Mouse (Mus musculus): ENCODE data around the gene Pde6c.

DNA sequence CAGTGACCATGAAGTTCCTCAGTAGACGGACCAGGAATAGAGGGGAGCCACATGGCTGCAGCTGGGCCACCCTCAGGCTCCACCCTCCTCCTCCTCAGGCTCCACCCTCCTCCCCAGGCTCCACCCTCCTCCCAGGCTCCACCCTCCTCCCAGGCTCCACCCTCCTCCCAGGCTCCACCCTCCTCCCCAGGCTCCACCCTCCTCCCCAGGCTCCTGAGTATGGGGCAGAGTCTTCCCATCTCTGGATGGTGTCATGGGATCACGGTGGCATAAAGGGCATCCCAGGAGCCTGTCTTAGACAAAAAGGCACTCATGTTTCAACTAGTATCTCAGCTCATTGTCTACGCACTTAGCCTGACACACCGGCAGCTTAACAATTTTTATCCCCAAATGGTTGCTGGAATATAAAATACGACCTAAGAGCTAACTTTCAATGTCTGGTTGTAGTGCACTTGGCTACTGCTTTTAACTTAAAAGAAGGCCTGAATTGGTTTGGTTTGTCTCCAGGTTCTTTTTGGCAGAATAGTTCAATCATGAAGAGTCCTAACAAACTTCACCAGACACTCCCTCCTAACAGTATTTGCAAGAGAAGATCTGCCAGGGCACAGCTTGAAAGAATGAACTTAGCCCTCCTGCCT lies 12.3 kb upstream of the Pde6c start:
- no peak for TF ChIP-seq CTCF (IDR thresholded peaks at IDR 0.05; ENCODE audit: borderline replicate concordance, control insufficient read depth, extremely low read depth, insufficient read depth, low read length, poor library complexity)
- no peak for TF ChIP-seq POLR2A (IDR thresholded peaks at IDR 0.05; ENCODE audit: control insufficient read depth, extremely low read depth, insufficient read depth, low read length, poor library complexity)
